Comparison of ENCODE assay signal across 15 mouse cellular contexts in genomic region chr14:54594055-54594454, GRCm38 (mm10). TPM values are rescaled to one million over a fixed set of nuclear protein-coding genes. Genes with fewer than 3 reads are reported as not detected.
DNase-seq lines count a peak whose midpoint lies in the region; ATAC-seq and TF ChIP-seq lines count a peak whose summit lies in the region.
"Had no signal": no experiment of that assay in that cellular context is flagged by ENCODE, and none has a peak within 500 bp of the region (broad histone marks: within the 10 kb centered on the region; RNA-seq: fewer than 3 reads in every experiment).

No protein-coding gene starts in this region.

- DNase-seq in forebrain, embryonic 11.5 days (ENCODE audit: low spot score), result peak; percentile 46
- DNase-seq in kidney, postnatal 0 days (ENCODE audit: low spot score), result no peak
- no peak for DNase-seq in kidney, adult 8-10 months
- DNase-seq in 416B (ENCODE audit: low read depth) (peak; percentile 25), ZHBTc4 (ENCODE audit: low read depth, low spot score) (peak; percentile 73)
- no peak for DNase-seq in cerebellum, adult 11 months
- DNase-seq: adrenal gland, postnatal 10 days; kidney, postnatal 14 days; lung, postnatal 4 days had no signal

- 92% methylated on average over 3 of the region's 3 CpGs for WGBS in forebrain, embryonic 11.5 days
- 84% methylated on average over 3 of the region's 3 CpGs for WGBS in forebrain, embryonic 13.5 days
- 80% methylated on average over 3 of the region's 3 CpGs for WGBS in kidney, postnatal 0 days

- no peak overlapping the region for H3K9ac ChIP-seq in forebrain, embryonic 11.5 days (ENCODE audit: low read length)
- H3K9ac ChIP-seq in forebrain, embryonic 13.5 days, result no peak overlapping the region
- no peak overlapping the region for H3K9ac ChIP-seq in kidney, postnatal 0 days (ENCODE audit: low read depth, low read length)
- H3K9ac ChIP-seq: hindbrain, embryonic 15.5 days; limb, embryonic 12.5 days; neural tube, embryonic 15.5 days had no signal

- no peaks in the 10 kb centered on the region for H3K27me3 ChIP-seq in forebrain, embryonic 11.5 days (ENCODE audit: control insufficient read depth, insufficient read depth, low read length)
- no peaks in the 10 kb centered on the region for H3K27me3 ChIP-seq in forebrain, embryonic 13.5 days
- no peaks in the 10 kb centered on the region for H3K27me3 ChIP-seq in kidney, postnatal 0 days (ENCODE audit: insufficient read depth, low read length)
- H3K27me3 ChIP-seq: hindbrain, embryonic 15.5 days; limb, embryonic 12.5 days; neural tube, embryonic 15.5 days had no signal

- peak; percentile 42 for TF ChIP-seq CTCF in kidney, postnatal 0 days (IDR thresholded peaks at IDR 0.05; ENCODE audit: low read depth)

- no peak overlapping the region for H3K27ac ChIP-seq in forebrain, embryonic 11.5 days (ENCODE audit: low read depth, low read length)
- H3K27ac ChIP-seq in forebrain, embryonic 13.5 days, result no peak overlapping the region
- H3K27ac ChIP-seq in kidney, postnatal 0 days, result no peak overlapping the region
- H3K27ac ChIP-seq: hindbrain, embryonic 15.5 days; limb, embryonic 12.5 days; neural tube, embryonic 15.5 days had no signal

- H3K4me1 ChIP-seq in forebrain, embryonic 11.5 days (replicated peaks; ENCODE audit: control insufficient read depth, insufficient read depth, low read length), result no peaks in the 10 kb centered on the region
- H3K4me1 ChIP-seq in forebrain, embryonic 13.5 days, result 0 out of 2 replicates have a peak, but pooled peaks cover 4% of the 10 kb centered on the region
- H3K4me1 ChIP-seq in kidney, postnatal 0 days (replicated peaks; ENCODE audit: insufficient read depth, low read length), result peaks cover 5% of the 10 kb centered on the region; the same call in 1 of the 2 replicates

- H3K9me3 ChIP-seq in forebrain, embryonic 11.5 days (ENCODE audit: control insufficient read depth, low read length), result no peaks in the 10 kb centered on the region; the same call in 1 of the 2 replicates
- no peaks in the 10 kb centered on the region for H3K9me3 ChIP-seq in forebrain, embryonic 13.5 days (replicated peaks)
- H3K9me3 ChIP-seq in kidney, postnatal 0 days (replicated peaks; ENCODE audit: low read length), result no peaks in the 10 kb centered on the region
- H3K9me3 ChIP-seq: hindbrain, embryonic 15.5 days; neural tube, embryonic 15.5 days had no signal

- ATAC-seq in forebrain, embryonic 11.5 days (replicated peaks; ENCODE audit: low FRiP score), result no peak
- no peak for ATAC-seq in forebrain, embryonic 13.5 days
- ATAC-seq in kidney, postnatal 0 days (replicated peaks; ENCODE audit: low FRiP score, low read depth), result no peak
- ATAC-seq in frontal cortex, adult (ENCODE audit: low TSS enrichment), result no peak

- no peak overlapping the region for H3K4me3 ChIP-seq in forebrain, embryonic 11.5 days (ENCODE audit: low read depth, low read length)
- H3K4me3 ChIP-seq in forebrain, embryonic 13.5 days, result no peak overlapping the region
- no peak overlapping the region for H3K4me3 ChIP-seq in kidney, postnatal 0 days (replicated peaks; ENCODE audit: low read depth, low read length)
- H3K4me3 ChIP-seq: hindbrain, embryonic 15.5 days; limb, embryonic 12.5 days; neural tube, embryonic 15.5 days had no signal

- H3K4me2 ChIP-seq in forebrain, embryonic 11.5 days (ENCODE audit: low read depth, low read length, severe bottlenecking), result no peak overlapping the region
- H3K4me2 ChIP-seq in forebrain, embryonic 13.5 days, result no peak overlapping the region
- H3K4me2 ChIP-seq in kidney, postnatal 0 days (ENCODE audit: low read length), result no peak overlapping the region
- H3K4me2 ChIP-seq: hindbrain, embryonic 15.5 days; limb, embryonic 12.5 days; neural tube, embryonic 15.5 days had no signal

- H3K36me3 ChIP-seq in forebrain, embryonic 11.5 days (ENCODE audit: control insufficient read depth, insufficient read depth, low read length), result no peaks in the 10 kb centered on the region
- H3K36me3 ChIP-seq in forebrain, embryonic 13.5 days (ENCODE audit: poor library complexity, severe bottlenecking), result peaks cover 17% of the 10 kb centered on the region; the same call in 1 of the 2 replicates
- 0 out of 2 replicates have a peak, but pooled peaks cover 4% of the 10 kb centered on the region for H3K36me3 ChIP-seq in kidney, postnatal 0 days (ENCODE audit: insufficient read depth, low read length)
- H3K36me3 ChIP-seq: hindbrain, embryonic 15.5 days had no signal

RNA-seq across cellular contexts. Expression of gene 4931414P19Rik, which starts 11.7 kb away (rescaled TPM):
- polyA plus RNA-seq in forebrain, embryonic 11.5 days (2014; fragmentation: Nextera tagmentation; extraction: Ambion mirVana), result 9.6 and 9.9 TPM in 2 replicates
- polyA plus RNA-seq in forebrain, embryonic 13.5 days (2015; fragmentation: Nextera tagmentation; extraction: Ambion mirVana), result 8.3 and 9.4 TPM in 2 replicates
- polyA plus RNA-seq in kidney, postnatal 0 days (2015; fragmentation: Nextera tagmentation; extraction: Ambion mirVana), result 6.4 TPM in 2 replicates

RNA-seq across cellular contexts. Expression of gene Ajuba, which starts 16.7 kb away (rescaled TPM):
- 51.6 and 59.7 TPM in 2 replicates for polyA plus RNA-seq in forebrain, embryonic 11.5 days (2014; fragmentation: Nextera tagmentation; extraction: Ambion mirVana)
- 18.8 and 20.3 TPM in 2 replicates for polyA plus RNA-seq in forebrain, embryonic 13.5 days (2015; fragmentation: Nextera tagmentation; extraction: Ambion mirVana)
- polyA plus RNA-seq in kidney, postnatal 0 days (2015; fragmentation: Nextera tagmentation; extraction: Ambion mirVana), result 34.6 and 40.9 TPM in 2 replicates

RNA-seq across cellular contexts. Expression of gene Psmb5, which starts 23.8 kb away (rescaled TPM):
- polyA plus RNA-seq in forebrain, embryonic 11.5 days (2014; fragmentation: Nextera tagmentation; extraction: Ambion mirVana), result 414 and 455 TPM in 2 replicates
- polyA plus RNA-seq in forebrain, embryonic 13.5 days (2015; fragmentation: Nextera tagmentation; extraction: Ambion mirVana), result 462 and 492 TPM in 2 replicates
- polyA plus RNA-seq in kidney, postnatal 0 days (2015; fragmentation: Nextera tagmentation; extraction: Ambion mirVana), result 370 and 387 TPM in 2 replicates

RNA-seq across cellular contexts. Expression of gene Psmb11, which starts 27.2 kb away (rescaled TPM):
- polyA plus RNA-seq in forebrain, embryonic 11.5 days (2014; fragmentation: Nextera tagmentation; extraction: Ambion mirVana), result 0.05 TPM in 1 of 2 replicates, not detected in the other
- 0.04 TPM in 1 of 2 replicates, not detected in the other for polyA plus RNA-seq in forebrain, embryonic 13.5 days (2015; fragmentation: Nextera tagmentation; extraction: Ambion mirVana)
- 0.13 TPM in 1 of 2 replicates, not detected in the other for polyA plus RNA-seq in kidney, postnatal 0 days (2015; fragmentation: Nextera tagmentation; extraction: Ambion mirVana)
- polyA plus RNA-seq: heart, embryonic 11.5 days; hindbrain, embryonic 15.5 days had no signal

RNA-seq across cellular contexts. Expression of gene Haus4, which starts 39.6 kb away (rescaled TPM):
- 50.6 and 55.5 TPM in 2 replicates for polyA plus RNA-seq in forebrain, embryonic 11.5 days (2014; fragmentation: Nextera tagmentation; extraction: Ambion mirVana)
- polyA plus RNA-seq in forebrain, embryonic 13.5 days (2015; fragmentation: Nextera tagmentation; extraction: Ambion mirVana), result 39.7 and 43.1 TPM in 2 replicates
- polyA plus RNA-seq in kidney, postnatal 0 days (2015; fragmentation: Nextera tagmentation; extraction: Ambion mirVana), result 41.6 and 46.4 TPM in 2 replicates

Comparison
In these comparisons a context has a peak if more than half of its experiments do, and no peak if none do; other contexts are left out.
1. DNase-seq: peak in forebrain, embryonic 11.5 days (single experiment), 416B (single experiment) and ZHBTc4 (single experiment); none in kidney, postnatal 0 days (single experiment), kidney, adult 8-10 months (0 of 2) and cerebellum, adult 11 months (single experiment).